Mouse (Mus musculus) ES-E14 (cell line): ENCODE measurements around the gene Tmem80.

ENCODE experiments used
- CHD2 ChIP-seq: IDR thresholded peaks from 2 replicates; pipeline ENCODE4 v1.6.1; 2014; ENCODE audit warnings: mild to moderate bottlenecking, low read depth, low read length, inconsistent platforms
- ZC3H11A ChIP-seq: IDR thresholded peaks from 2 replicates; pipeline ENCODE4 v1.6.1; 2012; ENCODE audit warnings: low read depth, mild to moderate bottlenecking, inconsistent platforms, low read length, borderline replicate concordance
- ZNF384 ChIP-seq: IDR thresholded peaks from 2 replicates; pipeline ENCODE4 v1.6.1; 2012; ENCODE audit warnings: low read depth, low read length, inconsistent platforms

GRCm38 (mm10) chr7:141292583-141293388 lies 34.8 kb upstream of the Tmem80 start:
- TF ChIP-seq CHD2, result no peak
- no peak for TF ChIP-seq ZNF384
- no peak for TF ChIP-seq ZC3H11A
